Mouse (Mus musculus) induced T-regulatory cell, adult 2 months (primary cell): Measurements from ENCODE around the gene 4931440F15Rik.

Source experiments
- DNase-seq: peaks from one replicate; pipeline ENCODE4 v3.0.0-alpha.2; 2012; ENCODE audit warnings: low read depth

4931440F15Rik gene

GRCm38 (mm10) chr11:29801432-29802427, 23.7 kb downstream of the 4931440F15Rik start:
- DNase-seq = no peak

- DNase-seq = peak; percentile 8
Observed at GRCm38 (mm10) chr11:29799839-29800238, 25.6 kb downstream of the 4931440F15Rik start.

GRCm38 (mm10) chr11:29795106-29795505, 30.4 kb downstream of the 4931440F15Rik start:
- DNase-seq = no peak

- DNase-seq = no peak
Observed at GRCm38 (mm10) chr11:29794475-29794874, 31.0 kb downstream of the 4931440F15Rik start.

- DNase-seq = no peak
Observed at GRCm38 (mm10) chr11:29790796-29791195, 34.7 kb downstream of the 4931440F15Rik start.

- no peak for DNase-seq
Observed at GRCm38 (mm10) chr11:29788921-29789638, 36.4 kb downstream of the 4931440F15Rik start.

GRCm38 (mm10) chr11:29788499-29788898, 37.0 kb downstream of the 4931440F15Rik start:
- no peak for DNase-seq

GRCm38 (mm10) chr11:29787473-29787872, 38.0 kb downstream of the 4931440F15Rik start:
- DNase-seq = no peak

GRCm38 (mm10) chr11:29786583-29787219, 38.8 kb downstream of the 4931440F15Rik start:
- DNase-seq = no peak

GRCm38 (mm10) chr11:29779409-29780026, 46.0 kb downstream of the 4931440F15Rik start:
- no peak for DNase-seq

- no peak for DNase-seq
Observed at GRCm38 (mm10) chr11:29778936-29779335, 46.5 kb downstream of the 4931440F15Rik start.

GRCm38 (mm10) chr11:29777964-29778363, 47.5 kb downstream of the 4931440F15Rik start:
- DNase-seq = no peak

- no peak for DNase-seq
Observed at GRCm38 (mm10) chr11:29774760-29775159, 50.7 kb downstream of the 4931440F15Rik start.

- DNase-seq = no peak
Observed at GRCm38 (mm10) chr11:29774296-29774695, 51.2 kb downstream of the 4931440F15Rik start.
